ENCODE assay signal across 8 mouse cellular contexts in the genomic region with DNA sequence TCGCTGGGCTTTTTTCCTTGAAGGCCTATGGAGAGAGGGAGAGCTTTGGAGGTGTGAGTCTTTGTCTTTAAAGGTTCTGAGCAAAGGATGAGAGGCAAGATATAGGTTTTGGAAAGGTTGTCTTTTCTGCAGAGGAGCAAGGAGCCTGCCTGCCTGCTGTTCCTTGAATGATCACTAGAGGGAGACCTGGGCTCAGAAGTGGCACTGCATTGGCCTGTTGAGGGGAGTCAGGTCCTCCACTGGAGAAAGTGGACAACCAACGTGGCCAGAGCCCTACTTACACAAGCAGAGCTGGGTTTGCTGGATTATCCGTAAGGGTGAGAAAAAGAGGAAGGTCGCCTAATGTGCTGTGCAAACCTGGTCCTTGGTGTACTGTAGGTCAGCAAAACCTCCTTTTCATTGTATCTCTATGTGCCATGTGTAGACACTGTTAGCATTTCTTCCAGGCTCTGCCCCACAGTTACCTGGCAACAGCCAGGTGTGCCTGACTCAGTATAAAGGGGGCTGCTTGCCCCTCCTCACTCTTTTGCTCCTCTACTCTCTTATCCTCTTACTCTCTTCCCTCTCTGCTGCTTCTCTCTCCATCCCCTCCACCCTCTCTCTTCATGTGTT. TPM values are rescaled to one million over a fixed set of nuclear protein-coding genes. Genes with fewer than 3 reads are reported as not detected.
DNase-seq lines count a peak whose midpoint lies in the region; ATAC-seq and TF ChIP-seq lines count a peak whose summit lies in the region.

No protein-coding gene starts in this region.

- H3K9me3 ChIP-seq in heart, embryonic 10.5 days, result no peaks in the 10 kb centered on the region
- no peaks in the 10 kb centered on the region for H3K9me3 ChIP-seq in limb, embryonic 11.5 days (ENCODE audit: control insufficient read depth, low read length)
- no peaks in the 10 kb centered on the region for H3K9me3 ChIP-seq in midbrain, embryonic 16.5 days (replicated peaks; ENCODE audit: control insufficient read depth, low read length, poor library complexity, severe bottlenecking)

- no peak overlapping the region for H3K4me2 ChIP-seq in limb, embryonic 11.5 days (ENCODE audit: low read depth, severe bottlenecking)
- H3K4me2 ChIP-seq in midbrain, embryonic 16.5 days (ENCODE audit: low read length), result no peak overlapping the region

- H3K79me2 ChIP-seq in heart, adult 2 months (replicated peaks; ENCODE audit: control insufficient read depth, insufficient read depth, low read length), result no peaks in the 10 kb centered on the region

- no peak overlapping the region for H3K27ac ChIP-seq in heart, adult 2 months
- H3K27ac ChIP-seq in heart, embryonic 10.5 days, result no peak overlapping the region
- H3K27ac ChIP-seq in limb, embryonic 11.5 days (replicated peaks; ENCODE audit: low read depth, low read length), result no peak overlapping the region
- H3K27ac ChIP-seq in midbrain, embryonic 16.5 days (ENCODE audit: low read length), result no peak overlapping the region

- no peak overlapping the region for H3K9ac ChIP-seq in heart, adult 2 months (ENCODE audit: low read depth, low read length)
- no peak overlapping the region for H3K9ac ChIP-seq in limb, embryonic 11.5 days (ENCODE audit: low read length)
- no peak overlapping the region for H3K9ac ChIP-seq in midbrain, embryonic 16.5 days (ENCODE audit: low read depth, low read length)

- TF ChIP-seq EP300 in heart, adult 2 months (IDR thresholded peaks at IDR 0.05; ENCODE audit: insufficient read depth, low read depth, low read length), result no peak

- H3K36me3 ChIP-seq in heart, adult 2 months (ENCODE audit: control insufficient read depth, insufficient read depth, low read length), result no peaks in the 10 kb centered on the region
- H3K36me3 ChIP-seq in heart, embryonic 10.5 days, result no peaks in the 10 kb centered on the region
- no peaks in the 10 kb centered on the region for H3K36me3 ChIP-seq in limb, embryonic 11.5 days (ENCODE audit: control insufficient read depth, insufficient read depth, low read length)
- H3K36me3 ChIP-seq in midbrain, embryonic 16.5 days (ENCODE audit: control insufficient read depth, insufficient read depth, low read length), result no peaks in the 10 kb centered on the region

- 0 out of 2 replicates have a peak, but pooled peaks have one; percentile 100 for TF ChIP-seq CTCF in heart, adult 2 months (IDR thresholded peaks at IDR 0.05)

- 25% methylated on average over 4 of the region's 4 CpGs for WGBS in heart, adult 2 months
- 18% methylated on average over 4 of the region's 4 CpGs for WGBS in heart, embryonic 10.5 days
- 27% methylated on average over 4 of the region's 4 CpGs for WGBS in limb, embryonic 11.5 days
- WGBS in midbrain, embryonic 16.5 days, result 21% methylated on average over 4 of the region's 4 CpGs

- H3K27me3 ChIP-seq in heart, adult 2 months (ENCODE audit: control insufficient read depth, insufficient read depth, low read length), result no peaks in the 10 kb centered on the region
- H3K27me3 ChIP-seq in heart, embryonic 10.5 days (ENCODE audit: insufficient read depth, poor library complexity, severe bottlenecking), result no peaks in the 10 kb centered on the region
- no peaks in the 10 kb centered on the region for H3K27me3 ChIP-seq in limb, embryonic 11.5 days (ENCODE audit: control insufficient read depth, insufficient read depth, low read length)
- H3K27me3 ChIP-seq in midbrain, embryonic 16.5 days (ENCODE audit: control insufficient read depth, insufficient read depth, low read depth, low read length), result no peaks in the 10 kb centered on the region

- peaks cover 2% of the 10 kb centered on the region for H3K4me1 ChIP-seq in heart, adult 2 months (ENCODE audit: control insufficient read depth, insufficient read depth, low read length)
- H3K4me1 ChIP-seq in heart, embryonic 10.5 days, result peaks cover 14% of the 10 kb centered on the region
- no peaks in the 10 kb centered on the region for H3K4me1 ChIP-seq in limb, embryonic 11.5 days (ENCODE audit: control insufficient read depth, insufficient read depth, low read length)
- H3K4me1 ChIP-seq in midbrain, embryonic 16.5 days (ENCODE audit: control insufficient read depth, insufficient read depth, low read length), result no peaks in the 10 kb centered on the region

- no peak overlapping the region for H3K4me3 ChIP-seq in heart, adult 2 months
- H3K4me3 ChIP-seq in heart, embryonic 10.5 days, result no peak overlapping the region
- no peak overlapping the region for H3K4me3 ChIP-seq in limb, embryonic 11.5 days (ENCODE audit: low read depth, low read length)
- no peak overlapping the region for H3K4me3 ChIP-seq in midbrain, embryonic 16.5 days (ENCODE audit: low read depth, low read length)

- no peak for TF ChIP-seq POLR2A in heart, adult 2 months (IDR thresholded peaks at IDR 0.05; ENCODE audit: insufficient read depth, low read depth, low read length)

- no peak for ATAC-seq in limb, embryonic 11.5 days (ENCODE audit: insufficient number of reproducible peaks, low FRiP score, low TSS enrichment, low read depth)
- ATAC-seq in midbrain, embryonic 16.5 days, result peak; percentile 66

- peak; percentile 68 to 79 for DNase-seq in heart, adult 2 months
- no peak for DNase-seq in heart, embryonic 10.5 days (ENCODE audit: low spot score)
- DNase-seq in cerebellum, postnatal 4 days (ENCODE audit: low spot score in 2 of 2), result peak; percentile 68 to 81
- peak; percentile 49 for DNase-seq in gastrocnemius, postnatal 14 days
- peak; percentile 72 for DNase-seq in kidney, adult 9 months
- peak; percentile 83 for DNase-seq in limb, embryonic 11.5 days (ENCODE audit: low spot score)
- DNase-seq in spleen, adult 18-20 months, result peak; percentile 27 to 70

- intact Hi-C loops in heart, adult 2 months (cut with DNase I), result loop anchor here (5.0 kb wide), 1 partner anchor 146 kb away; a partner anchor contains a TSS
- intact Hi-C loops in gastrocnemius, postnatal 14 days (cut with DNase I; ENCODE audit: low total_unique reads), result no loop called here

RNA-seq across cellular contexts. Expression of a gene that starts 25.1 kb away (rescaled TPM):
- 10 to 100 TPM; 21.1 to 23.1 TPM for total RNA-seq in heart, adult 2 months (2021)
- 5.0 and 9.8 TPM in 2 replicates for polyA plus RNA-seq in heart, adult 2 months (2012; rRNA removed)
- 76.7 and 76.9 TPM in 2 replicates for polyA plus RNA-seq in heart, embryonic 10.5 days (2016; fragmentation: Nextera tagmentation; extraction: Ambion mirVana)
- total RNA-seq in gastrocnemius, postnatal 14 days (2021), result 10 to 100 TPM; 16.8 to 20.2 TPM
- polyA plus RNA-seq in limb, embryonic 11.5 days (2014; fragmentation: Nextera tagmentation; extraction: Ambion mirVana), result 53.9 and 63.4 TPM in 2 replicates
- 72.8 and 75.0 TPM in 2 replicates for polyA plus RNA-seq in midbrain, embryonic 16.5 days (2015; fragmentation: Nextera tagmentation; extraction: Ambion mirVana)

RNA-seq across cellular contexts. Expression of a gene that starts 30.4 kb away (rescaled TPM):
- total RNA-seq in heart, adult 2 months (2021), result 100 to 1,000 TPM; 169 to 173 TPM
- polyA plus RNA-seq in heart, adult 2 months (2012; rRNA removed), result 32.1 and 49.0 TPM in 2 replicates
- polyA plus RNA-seq in heart, embryonic 10.5 days (2016; fragmentation: Nextera tagmentation; extraction: Ambion mirVana), result 265 and 273 TPM in 2 replicates
- 100 to 1,000 TPM; 142 to 154 TPM for total RNA-seq in gastrocnemius, postnatal 14 days (2021)
- 318 and 345 TPM in 2 replicates for polyA plus RNA-seq in limb, embryonic 11.5 days (2014; fragmentation: Nextera tagmentation; extraction: Ambion mirVana)
- 195 and 209 TPM in 2 replicates for polyA plus RNA-seq in midbrain, embryonic 16.5 days (2015; fragmentation: Nextera tagmentation; extraction: Ambion mirVana)

RNA-seq across cellular contexts. Expression of a gene that starts 30.5 kb away (rescaled TPM):
- total RNA-seq in heart, adult 2 months (2021), result 10 to 100 TPM in 1 of 2 experiments, 1 to 10 TPM in 1; 9.6 to 11.5 TPM
- polyA plus RNA-seq in heart, adult 2 months (2012; rRNA removed), result 7.6 and 11.9 TPM in 2 replicates
- polyA plus RNA-seq in heart, embryonic 10.5 days (2016; fragmentation: Nextera tagmentation; extraction: Ambion mirVana), result 49.2 and 61.9 TPM in 2 replicates
- total RNA-seq in gastrocnemius, postnatal 14 days (2021), result 1 to 10 TPM; 6.0 to 7.6 TPM
- polyA plus RNA-seq in limb, embryonic 11.5 days (2014; fragmentation: Nextera tagmentation; extraction: Ambion mirVana), result 64.3 and 70.1 TPM in 2 replicates
- 40.7 and 41.8 TPM in 2 replicates for polyA plus RNA-seq in midbrain, embryonic 16.5 days (2015; fragmentation: Nextera tagmentation; extraction: Ambion mirVana)

RNA-seq across cellular contexts. Expression of a gene that starts 58.8 kb away (rescaled TPM):
- 10 to 100 TPM; 42.3 to 46.1 TPM for total RNA-seq in heart, adult 2 months (2021)
- 8.5 and 15.6 TPM in 2 replicates for polyA plus RNA-seq in heart, adult 2 months (2012; rRNA removed)
- 94.5 and 116 TPM in 2 replicates for polyA plus RNA-seq in heart, embryonic 10.5 days (2016; fragmentation: Nextera tagmentation; extraction: Ambion mirVana)
- 10 to 100 TPM; 43.7 to 44.7 TPM for total RNA-seq in gastrocnemius, postnatal 14 days (2021)
- polyA plus RNA-seq in limb, embryonic 11.5 days (2014; fragmentation: Nextera tagmentation; extraction: Ambion mirVana), result 169 and 183 TPM in 2 replicates
- 93.1 and 103 TPM in 2 replicates for polyA plus RNA-seq in midbrain, embryonic 16.5 days (2015; fragmentation: Nextera tagmentation; extraction: Ambion mirVana)
